Mouse (Mus musculus) 3134 (cell line): ENCODE results near the gene Tagln2.

ENCODE experiments used
- DNase-seq: peaks from one replicate; pipeline ENCODE4 v3.0.0-alpha.2; 2011; ENCODE audit warnings: low spot score; ENCODE audit not compliant: insufficient read length; ENCODE audit errors: extremely low read depth

Tagln2 gene

GRCm38 (mm10) chr1:172525027-172525764 is 25.3 kb downstream of the Tagln2 start:
- no peak for DNase-seq

GRCm38 (mm10) chr1:172525971-172526370 is 26.1 kb downstream of the Tagln2 start:
- DNase-seq = no peak

- no peak for DNase-seq
Observed at GRCm38 (mm10) chr1:172526380-172527081, 26.7 kb downstream of the Tagln2 start.

- no peak for DNase-seq
Observed at GRCm38 (mm10) chr1:172527431-172527830, 27.6 kb downstream of the Tagln2 start.

GRCm38 (mm10) chr1:172528701-172529100 is 28.9 kb downstream of the Tagln2 start:
- DNase-seq = peak; percentile 57

GRCm38 (mm10) chr1:172530544-172531220 is 30.8 kb downstream of the Tagln2 start:
- DNase-seq = peak; percentile 37

- no peak for DNase-seq
Observed at GRCm38 (mm10) chr1:172532551-172532950, 32.7 kb downstream of the Tagln2 start.

GRCm38 (mm10) chr1:172535116-172535515 is 35.3 kb downstream of the Tagln2 start:
- no peak for DNase-seq

GRCm38 (mm10) chr1:172539827-172540226 is 40.0 kb downstream of the Tagln2 start:
- DNase-seq = no peak

GRCm38 (mm10) chr1:172540283-172540820 is 40.5 kb downstream of the Tagln2 start:
- no peak for DNase-seq

- peak; percentile 34 for DNase-seq
Observed at GRCm38 (mm10) chr1:172546062-172546461, 46.2 kb downstream of the Tagln2 start.

- no peak for DNase-seq
Observed at GRCm38 (mm10) chr1:172548501-172548900, 48.7 kb downstream of the Tagln2 start.

GRCm38 (mm10) chr1:172549314-172549713 is 49.5 kb downstream of the Tagln2 start:
- DNase-seq = no peak

- DNase-seq = no peak
Observed at GRCm38 (mm10) chr1:172549717-172550116, 49.9 kb downstream of the Tagln2 start.

- DNase-seq = no peak
Observed at GRCm38 (mm10) chr1:172550551-172550951, 50.7 kb downstream of the Tagln2 start.

- DNase-seq = no peak
Observed at GRCm38 (mm10) chr1:172551009-172551408, 51.2 kb downstream of the Tagln2 start.

GRCm38 (mm10) chr1:172552623-172553022 is 52.8 kb downstream of the Tagln2 start:
- DNase-seq = no peak

GRCm38 (mm10) chr1:172555638-172556037 is 55.8 kb downstream of the Tagln2 start, which contains the start of gene Vsig8:
TSS of gene Vsig8 (plus strand) at chr1:172555938.
- DNase-seq = no peak
